Mouse (Mus musculus): ENCODE results near the gene Cyfip1. TPM values are rescaled to one million over a fixed set of nuclear protein-coding genes. Genes with fewer than 3 reads are reported as not detected.

Gene Cyfip1
- total and polyA plus RNA-seq, 3 experiments = 20.1 to 29.3 (median 27.8) TPM

DNA sequence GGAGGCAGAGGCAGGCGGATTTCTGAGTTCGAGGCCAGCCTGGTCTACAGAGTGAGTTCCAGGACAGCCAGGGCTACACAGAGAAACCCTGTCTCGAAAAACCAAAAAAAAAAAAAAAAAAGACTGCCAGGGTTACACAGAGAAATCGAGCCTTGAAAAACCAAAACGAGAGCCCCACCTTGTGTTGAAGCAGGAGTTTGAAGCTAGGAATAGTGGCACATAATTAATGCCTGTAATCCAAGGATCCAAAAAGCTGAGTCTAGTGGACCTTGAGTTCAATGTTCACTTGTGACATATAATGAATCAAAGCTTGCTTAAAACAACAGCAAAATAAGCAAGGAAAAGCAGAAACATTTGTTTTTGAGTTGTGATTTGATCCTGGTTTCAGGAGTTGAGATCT lies 62.2 kb downstream of the Cyfip1 start:
- Histone ChIP-seq H3K4me1 (ENCODE audit: control insufficient read depth in 1 of 2, insufficient read depth in 2 of 2) (no peaks in the 10 kb centered on the region), H3K36me3 (replicated peaks in 1 of 2; ENCODE audit: control insufficient read depth in 1 of 2, insufficient read depth in 1 of 2, low read length in 1 of 2) (peaks cover 19 to 68% of the 10 kb centered on the region in 2 experiments), H3K9ac (ENCODE audit: insufficient read depth, low read depth) (no peak overlapping the region), H3K79me2 (replicated peaks; ENCODE audit: control insufficient read depth, extremely low read depth, insufficient read depth, poor library complexity, severe bottlenecking) (no peaks in the 10 kb centered on the region), H3K9me3 (replicated peaks; ENCODE audit: low read length) (no peaks in the 10 kb centered on the region), H3K4me3 (replicated peaks in 1 of 3; ENCODE audit: low read depth in 2 of 3, low read length in 2 of 3, poor library complexity in 1 of 3) (no peak overlapping the region), H3K27ac (ENCODE audit: insufficient read depth, low read depth) (no peak overlapping the region), H3K27me3 (replicated peaks) (no peaks in the 10 kb centered on the region), H3K4me2 (ENCODE audit: insufficient read depth, low read depth, poor library complexity, severe bottlenecking) (no peak overlapping the region)
- dilution Hi-C loops (cut with MboI; ENCODE audit: extremely low pct_ligation_motif_present, extremely low pct_unique_long_range_greater_than_20kb, low sequenced_read_pairs) = no loop called here
- in situ Hi-C loops (cut with MboI; ENCODE audit: low pct_ligation_motif_present, low pct_unique_long_range_greater_than_20kb, low sequenced_read_pairs) = no loop called here
- no peak for TF ChIP-seq NRF1 (IDR thresholded peaks at IDR 0.05; ENCODE audit: low read depth, low read length)
- TF ChIP-seq PAX5 (IDR thresholded peaks at IDR 0.05; ENCODE audit: low read length) = no peak
- TF ChIP-seq JUN (IDR thresholded peaks at IDR 0.05; ENCODE audit: insufficient read depth, low read depth, low read length) = no peak
- TF ChIP-seq TCF12 (IDR thresholded peaks at IDR 0.05; ENCODE audit: low read depth, low read length) = no peak
- TF ChIP-seq BHLHE40 (IDR thresholded peaks at IDR 0.05; ENCODE audit: low read depth, low read length) = no peak
- TF ChIP-seq ZC3H11A (IDR thresholded peaks at IDR 0.05; ENCODE audit: low read depth, low read length) = no peak
- no peak for TF ChIP-seq TBP (conservative IDR thresholded peaks at IDR 0.05; ENCODE audit: low read depth, low read length)
- TF ChIP-seq USF2 (conservative IDR thresholded peaks at IDR 0.05; ENCODE audit: low read depth, low read length) = no peak
- no peak for TF ChIP-seq UBTF (IDR thresholded peaks at IDR 0.05; ENCODE audit: low read depth, low read length)
- no peak for TF ChIP-seq SMC3 (IDR thresholded peaks at IDR 0.05; ENCODE audit: low read depth, low read length)
- no peak for TF ChIP-seq SIN3A (IDR thresholded peaks at IDR 0.05; ENCODE audit: low read length)
- no peak for TF ChIP-seq USF1 (IDR thresholded peaks at IDR 0.05; ENCODE audit: low read depth, low read length)
- no peak for TF ChIP-seq ZMIZ1 (IDR thresholded peaks at IDR 0.05; ENCODE audit: low read depth, low read length)
- no peak for TF ChIP-seq GABPA (IDR thresholded peaks at IDR 0.05; ENCODE audit: insufficient replicate concordance, low read depth, low read length)
- no peak for TF ChIP-seq HCFC1 (IDR thresholded peaks at IDR 0.05; ENCODE audit: low read depth, low read length)
- TF ChIP-seq MXI1 (IDR thresholded peaks at IDR 0.05; ENCODE audit: low read depth, low read length) = no peak
- DNase-seq (ENCODE audit: extremely low read depth) = no peak

DNA sequence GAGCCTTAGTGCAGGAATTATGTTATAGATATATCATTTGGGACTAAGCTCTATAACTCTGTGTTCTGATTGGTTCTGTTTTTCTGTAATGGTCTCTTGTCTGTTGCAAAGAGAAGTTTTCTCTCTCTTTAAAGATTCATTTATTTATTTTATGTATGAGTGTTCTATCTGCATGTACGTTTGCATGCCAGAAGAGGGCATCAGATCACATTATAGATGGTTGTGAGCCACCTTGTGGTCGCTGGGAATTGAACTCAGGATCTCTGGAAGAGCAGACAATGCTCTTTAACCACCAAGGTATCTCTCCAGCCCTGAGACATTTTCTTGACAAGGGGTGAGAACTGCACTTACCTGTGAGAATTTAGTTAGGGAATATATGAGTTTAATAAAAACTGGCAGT lies 63.9 kb downstream of the Cyfip1 start:
- in situ Hi-C loops (cut with MboI; ENCODE audit: low pct_ligation_motif_present, low pct_unique_long_range_greater_than_20kb, low sequenced_read_pairs) (no loop called here), dilution Hi-C loops (cut with MboI; ENCODE audit: extremely low pct_ligation_motif_present, extremely low pct_unique_long_range_greater_than_20kb, low sequenced_read_pairs) (no loop called here)
- Histone ChIP-seq H3K4me1 (ENCODE audit: control insufficient read depth in 1 of 2, insufficient read depth in 2 of 2) (peaks cover 0 to 6% of the 10 kb centered on the region in 2 experiments; a peak in 1 of 4 replicates), H3K4me2 (ENCODE audit: insufficient read depth, low read depth, poor library complexity, severe bottlenecking) (no peak overlapping the region), H3K4me3 (replicated peaks in 1 of 3; ENCODE audit: low read depth in 2 of 3, low read length in 2 of 3, poor library complexity in 1 of 3) (no peak overlapping the region), H3K27me3 (replicated peaks) (no peaks in the 10 kb centered on the region), H3K9ac (ENCODE audit: insufficient read depth, low read depth) (no peak overlapping the region), H3K9me3 (replicated peaks; ENCODE audit: low read length) (no peaks in the 10 kb centered on the region), H3K36me3 (replicated peaks in 1 of 2; ENCODE audit: control insufficient read depth in 1 of 2, insufficient read depth in 1 of 2, low read length in 1 of 2) (peaks cover 17 to 64% of the 10 kb centered on the region in 2 experiments), H3K27ac (ENCODE audit: insufficient read depth, low read depth) (no peak overlapping the region), H3K79me2 (replicated peaks; ENCODE audit: control insufficient read depth, extremely low read depth, insufficient read depth, poor library complexity, severe bottlenecking) (no peaks in the 10 kb centered on the region)
- TF ChIP-seq TBP (conservative IDR thresholded peaks at IDR 0.05; ENCODE audit: low read depth, low read length) (no peak), MYC (IDR thresholded peaks at IDR 0.05; ENCODE audit: low read depth, low read length) (no peak), BHLHE40 (IDR thresholded peaks at IDR 0.05; ENCODE audit: low read depth, low read length) (no peak), KAT2A (IDR thresholded peaks at IDR 0.05; ENCODE audit: insufficient replicate concordance, low read length) (no peak), CTCF (conservative IDR thresholded peaks at IDR 0.05 in 1 of 2, IDR thresholded peaks at IDR 0.05 in 1 of 2; ENCODE audit: low read depth in 2 of 2, low read length in 2 of 2) (peak in 1 of 2 experiments; percentile 59; a peak in 2 of 4 replicates), TCF12 (IDR thresholded peaks at IDR 0.05; ENCODE audit: low read depth, low read length) (no peak), CHD1 (IDR thresholded peaks at IDR 0.05; ENCODE audit: low read depth, low read length) (no peak), ZNF384 (IDR thresholded peaks at IDR 0.05; ENCODE audit: low read depth, low read length) (no peak)
- no peak for DNase-seq (ENCODE audit: extremely low read depth)
